Mouse (Mus musculus) embryonic facial prominence, embryonic 12.5 days (tissue): Measurements from ENCODE around the gene Ankrd33b. TPM values are rescaled to one million over a fixed set of nuclear protein-coding genes. Genes with fewer than 3 reads are reported as not detected.

Source experiments
- ATAC-seq: fragments of 200-750 bp; cut with Nextera tagmentation; 2 replicates; pipeline ENCODE4 v1.8.0; 2017; ENCODE audit not compliant: insufficient number of reproducible peaks, insufficient read depth, low FRiP score, low TSS enrichment
- H3K27ac ChIP-seq: fragments of 300-500 bp; sonication (generic); 2 replicates; pipeline ENCODE4 v1.5.1; 2016; ENCODE audit warnings: mild to moderate bottlenecking
- H3K27me3 ChIP-seq: fragments of 300-500 bp; sonication (generic); 2 replicates; pipeline ENCODE4 v1.6.1; 2016; ENCODE audit warnings: mild to moderate bottlenecking, moderate library complexity
- H3K36me3 ChIP-seq: fragments of 300-500 bp; sonication (generic); 2 replicates; pipeline ENCODE4 v1.6.1; 2016; ENCODE audit warnings: mild to moderate bottlenecking
- H3K4me1 ChIP-seq: fragments of 300-500 bp; sonication (generic); 2 replicates; pipeline ENCODE4 v1.6.1; 2016
- H3K4me2 ChIP-seq: fragments of 300-500 bp; sonication (generic); replicated peaks from 2 replicates; pipeline ENCODE4 v1.6.1; 2016; ENCODE audit warnings: mild to moderate bottlenecking, moderate library complexity
- H3K4me3 ChIP-seq: fragments of 300-500 bp; sonication (generic); 2 replicates; pipeline ENCODE4 v1.5.1; 2016; ENCODE audit warnings: mild to moderate bottlenecking
- H3K9ac ChIP-seq: fragments of 300-500 bp; sonication (generic); 2 replicates; pipeline ENCODE4 v1.6.1; 2016; ENCODE audit warnings: mild to moderate bottlenecking, moderate library complexity
- H3K9me3 ChIP-seq: fragments of 300-500 bp; sonication (generic); 2 replicates; pipeline ENCODE4 v1.6.1; 2016; ENCODE audit warnings: mild to moderate bottlenecking, moderate library complexity
- WGBS: fragments of 180-500 bp; shearing (Covaris S2); methylation state at CpG from one replicate; pipeline ENCODE4 v1.1.7; 2016; 5-methylcytosine and 5-hydroxymethylcytosine counted together
- polyA plus RNA-seq: library from polyadenylated mRNA; unstranded; fragments of >200 nt; fragmentation: Nextera tagmentation; extraction: Ambion mirVana; gene quantifications from 2 replicates; pipeline ENCODE4 v1.2.1, GENCODE M21; 2016

Ankrd33b gene
- polyA plus RNA-seq, 1 experiment from 2014 or later, result 0.55 TPM

- ATAC-seq, result peak; percentile 65
- H3K4me1 ChIP-seq, result peaks cover 14% of the 10 kb centered on the region
- H3K4me2 ChIP-seq, result no peak overlapping the region
- no peaks in the 10 kb centered on the region for H3K9me3 ChIP-seq
- no peaks in the 10 kb centered on the region for H3K27me3 ChIP-seq
- 5% methylated on average over 5 of the region's 5 CpGs for WGBS
- no peak overlapping the region for H3K27ac ChIP-seq
- no peak overlapping the region for H3K4me3 ChIP-seq
- no peaks in the 10 kb centered on the region for H3K36me3 ChIP-seq
- no peak overlapping the region for H3K9ac ChIP-seq
Measured at GRCm38 (mm10) chr15:31315630-31316231, 51.8 kb downstream of the Ankrd33b start.

GRCm38 (mm10) chr15:31312001-31312400 is 55.5 kb downstream of the Ankrd33b start:
- Histone ChIP-seq H3K9ac (no peak overlapping the region), H3K4me2 (no peak overlapping the region), H3K36me3 (no peaks in the 10 kb centered on the region), H3K27me3 (no peaks in the 10 kb centered on the region), H3K4me3 (no peak overlapping the region), H3K27ac (no peak overlapping the region), H3K9me3 (no peaks in the 10 kb centered on the region), H3K4me1 (no peaks in the 10 kb centered on the region)
- no peak for ATAC-seq
- WGBS, result 78% methylated on average over 2 of the region's 2 CpGs

- H3K4me2 ChIP-seq, result no peak overlapping the region
- WGBS, result 61% methylated on average over 15 of the region's 15 CpGs
- H3K27me3 ChIP-seq, result no peaks in the 10 kb centered on the region
- H3K4me3 ChIP-seq, result no peak overlapping the region
- ATAC-seq, result no peak
- no peak overlapping the region for H3K9ac ChIP-seq
- no peaks in the 10 kb centered on the region for H3K36me3 ChIP-seq
- no peak overlapping the region for H3K27ac ChIP-seq
- no peaks in the 10 kb centered on the region for H3K9me3 ChIP-seq
- no peaks in the 10 kb centered on the region for H3K4me1 ChIP-seq
Measured at GRCm38 (mm10) chr15:31309526-31309925, 58.0 kb downstream of the Ankrd33b start.

- ATAC-seq, result no peak
- H3K9ac ChIP-seq, result no peak overlapping the region
- peaks cover 8% of the 10 kb centered on the region; the same call in 1 of the 2 replicates for H3K4me1 ChIP-seq
- WGBS, result 74% methylated on average over 4 of the region's 4 CpGs
- no peak overlapping the region for H3K4me2 ChIP-seq
- no peak overlapping the region for H3K4me3 ChIP-seq
- no peak overlapping the region for H3K27ac ChIP-seq
- H3K27me3 ChIP-seq, result no peaks in the 10 kb centered on the region
- H3K9me3 ChIP-seq, result no peaks in the 10 kb centered on the region
- no peaks in the 10 kb centered on the region for H3K36me3 ChIP-seq
Measured at GRCm38 (mm10) chr15:31306726-31307125, 60.8 kb downstream of the Ankrd33b start.

- H3K36me3 ChIP-seq, result no peaks in the 10 kb centered on the region
- no peak overlapping the region for H3K27ac ChIP-seq
- no peak overlapping the region for H3K9ac ChIP-seq
- ATAC-seq, result no peak
- H3K4me2 ChIP-seq, result no peak overlapping the region
- no peaks in the 10 kb centered on the region for H3K9me3 ChIP-seq
- H3K4me1 ChIP-seq, result peaks cover 8% of the 10 kb centered on the region; the same call in 1 of the 2 replicates
- WGBS, result 46% methylated on average over 6 of the region's 6 CpGs
- H3K27me3 ChIP-seq, result no peaks in the 10 kb centered on the region
- no peak overlapping the region for H3K4me3 ChIP-seq
Measured at GRCm38 (mm10) chr15:31305181-31305580, 62.3 kb downstream of the Ankrd33b start.

GRCm38 (mm10) chr15:31304302-31304701 is 63.2 kb downstream of the Ankrd33b start:
- no peak overlapping the region for H3K4me2 ChIP-seq
- peaks cover 11% of the 10 kb centered on the region; the same call in 1 of the 2 replicates for H3K4me1 ChIP-seq
- WGBS, result 86% methylated on average over 3 of the region's 3 CpGs
- no peak for ATAC-seq
- no peak overlapping the region for H3K9ac ChIP-seq
- H3K27me3 ChIP-seq, result no peaks in the 10 kb centered on the region
- H3K9me3 ChIP-seq, result no peaks in the 10 kb centered on the region
- H3K36me3 ChIP-seq, result no peaks in the 10 kb centered on the region
- H3K27ac ChIP-seq, result no peak overlapping the region
- H3K4me3 ChIP-seq, result no peak overlapping the region

- peaks cover 16% of the 10 kb centered on the region for H3K27me3 ChIP-seq
- no peak for ATAC-seq
Measured at GRCm38 (mm10) chr15:31302293-31302990, 65.1 kb downstream of the Ankrd33b start.

GRCm38 (mm10) chr15:31299258-31299917 is 68.1 kb downstream of the Ankrd33b start:
- Histone ChIP-seq H3K4me1 (peaks cover 22% of the 10 kb centered on the region), H3K9me3 (no peaks in the 10 kb centered on the region), H3K4me2 (no peak overlapping the region), H3K4me3 (no peak overlapping the region), H3K27ac (no peak overlapping the region), H3K9ac (no peak overlapping the region), H3K36me3 (no peaks in the 10 kb centered on the region), H3K27me3 (peaks cover 40% of the 10 kb centered on the region)
- WGBS, result 62% methylated on average over 6 of the region's 6 CpGs
- no peak for ATAC-seq

More at GRCm38 (mm10) chr15:31302293-31302990, 65.1 kb downstream of the Ankrd33b start:
- Histone ChIP-seq H3K27ac (no peak overlapping the region), H3K9ac (no peak overlapping the region), H3K4me2 (no peak overlapping the region), H3K4me1 (peaks cover 14% of the 10 kb centered on the region), H3K4me3 (no peak overlapping the region), H3K36me3 (no peaks in the 10 kb centered on the region), H3K9me3 (no peaks in the 10 kb centered on the region)
- WGBS, result 42% methylated on average over 12 of the region's 12 CpGs

GRCm38 (mm10) chr15:31297777-31298137 is 69.8 kb downstream of the Ankrd33b start:
- Histone ChIP-seq H3K36me3 (no peaks in the 10 kb centered on the region), H3K4me2 (peak overlapping the region; percentile 47), H3K4me1 (peaks cover 20% of the 10 kb centered on the region), H3K9me3 (no peaks in the 10 kb centered on the region), H3K27me3 (peaks cover 40% of the 10 kb centered on the region), H3K9ac (peak overlapping the region; percentile 10; the same call in 1 of the 2 replicates), H3K4me3 (peak overlapping the region; percentile 32), H3K27ac (no peak overlapping the region)
- no peak for ATAC-seq
- WGBS, result 28% methylated on average over 13 of the region's 13 CpGs

- Histone ChIP-seq H3K9me3 (no peaks in the 10 kb centered on the region), H3K4me1 (peaks cover 20% of the 10 kb centered on the region), H3K4me2 (peak overlapping the region; percentile 47), H3K9ac (peak overlapping the region; percentile 10; the same call in 1 of the 2 replicates), H3K4me3 (peak overlapping the region; percentile 32), H3K36me3 (no peaks in the 10 kb centered on the region), H3K27ac (no peak overlapping the region), H3K27me3 (peaks cover 40% of the 10 kb centered on the region)
- ATAC-seq, result no peak
- whole genome bisulfite sequencing, result 5% methylated on average over 40 of the region's 40 CpGs
Measured at GRCm38 (mm10) chr15:31296882-31297776, 70.4 kb downstream of the Ankrd33b start.

GRCm38 (mm10) chr15:31294311-31294710 is 73.2 kb downstream of the Ankrd33b start:
- WGBS, result 3% methylated on average over 2 of the region's 2 CpGs
- peaks cover 40% of the 10 kb centered on the region for H3K27me3 ChIP-seq
- no peak for ATAC-seq

More at GRCm38 (mm10) chr15:31294311-31294710, 73.2 kb downstream of the Ankrd33b start:
- Histone ChIP-seq H3K9me3 (no peaks in the 10 kb centered on the region), H3K36me3 (no peaks in the 10 kb centered on the region), H3K4me3 (no peak overlapping the region), H3K27ac (no peak overlapping the region), H3K9ac (no peak overlapping the region), H3K4me2 (no peak overlapping the region), H3K4me1 (peaks cover 17% of the 10 kb centered on the region)
